Mouse (Mus musculus): ENCODE results near the gene Olfr218.
"Not testable (repeated sequence)": the region's sequence is repeated elsewhere in the genome, so short reads cannot be mapped to it uniquely, and the experiment has no call there.

The Olfr218 gene

GRCm38 (mm10) chr1:173197508-173197907, at the start of gene Olfr218:
Gene Olfr218 (plus strand): TSS chr1:173197808.
- no peak for DNase-seq (ENCODE audit: low read depth)

GRCm38 (mm10) chr1:173174154-173174842, 23.3 kb upstream of the Olfr218 start:
- no peak for DNase-seq (ENCODE audit: low read depth)

- no peak for DNase-seq (ENCODE audit: low read depth)
Observed at GRCm38 (mm10) chr1:173190540-173190939, 7.1 kb upstream of the Olfr218 start, which contains the start of gene Olfr1406. Gene Olfr1406 (minus strand): TSS chr1:173190640.

GRCm38 (mm10) chr1:173192059-173192458, 5.5 kb upstream of the Olfr218 start:
- DNase-seq (ENCODE audit: low read depth): no peak

GRCm38 (mm10) chr1:173196359-173196758, 1.2 kb upstream of the Olfr218 start:
- DNase-seq (ENCODE audit: low read depth): no peak

GRCm38 (mm10) chr1:173212092-173212491, 14.5 kb downstream of the Olfr218 start, which contains the start of gene Olfr1404:
Gene Olfr1404 (plus strand): TSS chr1:173212392.
- no peak for DNase-seq (ENCODE audit: low read depth)

- no peak for DNase-seq (ENCODE audit: low read depth)
Observed at GRCm38 (mm10) chr1:173216481-173216880, 18.9 kb downstream of the Olfr218 start.

- no peak for DNase-seq (ENCODE audit: low read depth)
Observed at GRCm38 (mm10) chr1:173227081-173227480, 29.5 kb downstream of the Olfr218 start, which contains the start of gene Fcer1a. Gene Fcer1a (minus strand): TSS chr1:173227214.

- DNase-seq (ENCODE audit: low read depth): not testable (repeated sequence)
Observed at GRCm38 (mm10) chr1:173237004-173237403, 39.4 kb downstream of the Olfr218 start.

GRCm38 (mm10) chr1:173249888-173250287, 52.3 kb downstream of the Olfr218 start:
- DNase-seq (ENCODE audit: low read depth): no peak

All from induced T-regulatory cell, adult 2 months (primary cell).